Mouse (Mus musculus): ENCODE results near the gene Mphosph8. TPM values are rescaled to one million over a fixed set of nuclear protein-coding genes. Genes with fewer than 3 reads are reported as not detected.

Mphosph8 gene
- polyA plus RNA-seq, 1 experiment = 129 TPM

DNA sequence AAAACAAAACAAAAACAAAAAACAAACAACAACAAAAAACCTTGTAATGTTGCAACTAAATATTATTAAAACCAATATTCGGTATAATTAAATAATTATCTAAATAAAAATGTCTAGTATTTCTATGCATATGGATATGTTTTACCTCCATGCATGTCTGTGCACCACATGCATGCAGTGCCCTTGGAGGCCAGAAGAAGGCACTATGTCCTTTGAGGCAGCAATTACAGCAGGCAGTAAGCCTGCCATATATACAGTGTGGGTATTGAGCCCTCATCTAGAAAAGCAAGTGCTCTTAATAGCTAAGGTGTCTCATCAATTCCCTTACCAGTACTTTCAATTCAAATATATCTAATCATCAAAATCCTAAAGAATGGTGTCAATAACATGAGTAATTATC, 72.1 kb downstream of the Mphosph8 start:
- Histone ChIP-seq H3K4me3 (ENCODE audit: low read depth, low read length) (no peak overlapping the region), H3K27ac (ENCODE audit: insufficient read depth, low read length) (no peak overlapping the region), H3K27me3 (ENCODE audit: control insufficient read depth, insufficient read depth, low read length, poor library complexity, severe bottlenecking) (no peaks in the 10 kb centered on the region), H3K4me1 (ENCODE audit: control insufficient read depth, insufficient read depth, low read length) (no peaks in the 10 kb centered on the region), H3K9me3 (replicated peaks; ENCODE audit: control insufficient read depth, insufficient read depth, low read length, poor library complexity, severe bottlenecking) (no peaks in the 10 kb centered on the region), H3K9ac (ENCODE audit: low read depth, poor library complexity, severe bottlenecking) (no peak overlapping the region), H3K36me3 (ENCODE audit: control insufficient read depth, insufficient read depth, low read length, poor library complexity, severe bottlenecking) (peaks cover 3% of the 10 kb centered on the region)
- TF ChIP-seq CTCF (IDR thresholded peaks at IDR 0.05; ENCODE audit: low read depth, low read length) (peak; percentile 30), POLR2A (IDR thresholded peaks at IDR 0.05; ENCODE audit: insufficient read depth, low read length) (no peak)

Other genes starting within 250 kb of the Mphosph8 start
- 18.5 and 22.5 TPM in 2 replicates for gene Cenpj, start 92.8 kb upstream of the Mphosph8 start, polyA plus RNA-seq (2011; ENCODE audit: insufficient read depth, insufficient read length, low read depth, missing spikeins)
- gene Parp4, start 92.6 kb upstream of the Mphosph8 start, polyA plus RNA-seq (2011; ENCODE audit: insufficient read depth, insufficient read length, low read depth, missing spikeins) = 12.7 and 13.7 TPM in 2 replicates
- 191 and 192 TPM in 2 replicates for gene Pspc1, start 110.1 kb downstream of the Mphosph8 start, polyA plus RNA-seq (2011; ENCODE audit: insufficient read depth, insufficient read length, low read depth, missing spikeins)
- gene Zmym5, start 143.5 kb downstream of the Mphosph8 start, polyA plus RNA-seq (2011; ENCODE audit: insufficient read depth, insufficient read length, low read depth, missing spikeins) = 41.9 and 43.8 TPM in 2 replicates
- 141 and 147 TPM in 2 replicates for gene Zmym2, start 218.4 kb downstream of the Mphosph8 start, polyA plus RNA-seq (2011; ENCODE audit: insufficient read depth, insufficient read length, low read depth, missing spikeins)

Data from ES-Bruce4 (cell line).